Mouse (Mus musculus) CH12.LX (cell line): ENCODE measurements around the gene Unc5cl. TPM values are rescaled to one million over a fixed set of nuclear protein-coding genes. Genes with fewer than 3 reads are reported as not detected.

Source experiments
- DNase-seq: peaks from one replicate; pipeline ENCODE4 v3.0.0-alpha.2; 2013; ENCODE audit errors: extremely low read depth
- H3K27ac ChIP-seq: 2 replicates; pipeline ENCODE4 v1.5.1; 2012; ENCODE audit warnings: low read depth, mild to moderate bottlenecking, control low read depth, moderate library complexity; ENCODE audit not compliant: insufficient read depth
- H3K27me3 ChIP-seq: replicated peaks from 2 replicates; pipeline ENCODE3; 2012; ENCODE audit warnings: inconsistent platforms
- H3K36me3 ChIP-seq, 2 experiments: replicated peaks in 1 of 2; 2 replicates each; pipeline versions ENCODE3 to v1.6.1; 2012; ENCODE audit warnings: inconsistent platforms in 1 of 2, low read length in 1 of 2, mild to moderate bottlenecking in 1 of 2, mixed read lengths in 1 of 2, moderate library complexity in 1 of 2; ENCODE audit not compliant: control insufficient read depth in 1 of 2, insufficient read depth in 1 of 2
- H3K4me1 ChIP-seq, 2 experiments: 2 replicates each; pipeline ENCODE4 v1.6.1; 2012; ENCODE audit warnings: inconsistent platforms in 1 of 2, moderate library complexity in 1 of 2; ENCODE audit not compliant: insufficient read depth in 2 of 2, control insufficient read depth in 1 of 2
- H3K4me2 ChIP-seq: 2 replicates; pipeline ENCODE4 v1.6.1; 2012; ENCODE audit warnings: low read depth, mild to moderate bottlenecking, control low read depth; ENCODE audit not compliant: poor library complexity, insufficient read depth, severe bottlenecking
- H3K4me3 ChIP-seq, 3 experiments: fragments of 150-350 bp in 1 of 3; sonication (generic) in 1 of 3; replicated peaks in 1 of 3; 2 replicates each; pipeline versions ENCODE3 to v1.5.1; 2011 to 2012; ENCODE audit warnings: low read depth in 2 of 3, low read length in 2 of 3, mild to moderate bottlenecking in 2 of 3, moderate library complexity in 2 of 3, control low read depth in 1 of 3, improper control_type of control experiment in 1 of 3, inconsistent platforms in 1 of 3, mixed read lengths in 1 of 3; ENCODE audit not compliant: poor library complexity in 1 of 3
- H3K79me2 ChIP-seq: replicated peaks from 2 replicates; pipeline ENCODE4 v1.6.1; 2012; ENCODE audit warnings: mild to moderate bottlenecking, moderate library complexity; ENCODE audit not compliant: control insufficient read depth, poor library complexity, insufficient read depth, severe bottlenecking; ENCODE audit errors: extremely low read depth
- H3K9ac ChIP-seq: 2 replicates; pipeline ENCODE4 v1.6.1; 2012; ENCODE audit warnings: low read depth, mild to moderate bottlenecking, control low read depth, moderate library complexity; ENCODE audit not compliant: insufficient read depth
- H3K9me3 ChIP-seq: replicated peaks from 2 replicates; pipeline ENCODE3; 2012; ENCODE audit warnings: low read length, inconsistent platforms, mixed read lengths
- CHD2 ChIP-seq: IDR thresholded peaks from 2 replicates; pipeline ENCODE4 v1.6.1; 2011; ENCODE audit warnings: low read length, improper control_type of control experiment
- CTCF ChIP-seq, 2 experiments: IDR thresholded peaks in 1 of 2; conservative IDR thresholded peaks in 1 of 2; 2 replicates each; pipeline ENCODE4 v1.5.1; 2011 to 2012; ENCODE audit warnings: low read depth in 2 of 2, low read length in 2 of 2, improper control_type of control experiment in 1 of 2, inconsistent platforms in 1 of 2, mild to moderate bottlenecking in 1 of 2, moderate library complexity in 1 of 2
- ELF1 ChIP-seq: IDR thresholded peaks from 2 replicates; pipeline ENCODE4 v1.6.1; 2014; ENCODE audit warnings: low read depth, mild to moderate bottlenecking, inconsistent platforms, low read length, improper control_type of control experiment
- EP300 ChIP-seq: IDR thresholded peaks from 2 replicates; pipeline ENCODE4 v1.6.1; 2011; ENCODE audit warnings: low read length, improper control_type of control experiment
- ETS1 ChIP-seq: conservative IDR thresholded peaks from 2 replicates; pipeline ENCODE4 v1.6.1; 2012; ENCODE audit warnings: low read depth, mild to moderate bottlenecking, inconsistent platforms, low read length, improper control_type of control experiment, moderate library complexity
- GABPA ChIP-seq: IDR thresholded peaks from 2 replicates; pipeline ENCODE4 v1.6.1; 2012; ENCODE audit warnings: low read depth, low read length, improper control_type of control experiment, inconsistent platforms; ENCODE audit not compliant: insufficient replicate concordance
- HCFC1 ChIP-seq: IDR thresholded peaks from 2 replicates; pipeline ENCODE4 v1.6.1; 2012; ENCODE audit warnings: low read depth, mild to moderate bottlenecking, inconsistent platforms, low read length, improper control_type of control experiment
- IRF4 ChIP-seq: IDR thresholded peaks from 2 replicates; pipeline ENCODE4 v1.6.1; 2014; ENCODE audit warnings: low read depth, mild to moderate bottlenecking, inconsistent platforms, low read length, improper control_type of control experiment
- JUND ChIP-seq: conservative IDR thresholded peaks from 2 replicates; pipeline ENCODE4 v1.6.1; 2011; ENCODE audit warnings: low read depth, low read length, improper control_type of control experiment
- MAFK ChIP-seq: IDR thresholded peaks from 2 replicates; pipeline ENCODE4 v1.6.1; 2011; ENCODE audit warnings: low read length, improper control_type of control experiment; ENCODE audit not compliant: insufficient replicate concordance
- MAX ChIP-seq: IDR thresholded peaks from 2 replicates; pipeline ENCODE4 v1.6.1; 2011; ENCODE audit warnings: low read length, improper control_type of control experiment
- MAZ ChIP-seq: IDR thresholded peaks from 2 replicates; pipeline ENCODE4 v1.6.1; 2012; ENCODE audit warnings: low read depth, mild to moderate bottlenecking, inconsistent platforms, low read length, improper control_type of control experiment, moderate library complexity
- MEF2A ChIP-seq: IDR thresholded peaks from 2 replicates; pipeline ENCODE4 v1.6.1; 2014; ENCODE audit warnings: low read depth, mild to moderate bottlenecking, inconsistent platforms, low read length, improper control_type of control experiment, borderline replicate concordance
- MXI1 ChIP-seq: IDR thresholded peaks from 2 replicates; pipeline ENCODE4 v1.6.1; 2011; ENCODE audit warnings: mild to moderate bottlenecking, low read depth, low read length, improper control_type of control experiment
- NELFE ChIP-seq: IDR thresholded peaks from 2 replicates; pipeline ENCODE4 v1.6.1; 2011; ENCODE audit warnings: low read depth, low read length, improper control_type of control experiment
- NRF1 ChIP-seq: IDR thresholded peaks from 2 replicates; pipeline ENCODE4 v1.6.1; 2014; ENCODE audit warnings: low read depth, mild to moderate bottlenecking, inconsistent platforms, low read length, improper control_type of control experiment, moderate library complexity
- PAX5 ChIP-seq: IDR thresholded peaks from 2 replicates; pipeline ENCODE4 v1.6.1; 2012; ENCODE audit warnings: low read length, inconsistent platforms, mixed read lengths
- POLR2A ChIP-seq: IDR thresholded peaks from 2 replicates; pipeline ENCODE4 v1.6.1; 2011; ENCODE audit warnings: low read depth, mild to moderate bottlenecking, improper control_type of control experiment, low read length
- RAD21 ChIP-seq: IDR thresholded peaks from 2 replicates; pipeline ENCODE4 v1.6.1; 2011; ENCODE audit warnings: low read depth, mild to moderate bottlenecking, low read length, improper control_type of control experiment, moderate library complexity
- RCOR1 ChIP-seq: conservative IDR thresholded peaks from 2 replicates; pipeline ENCODE4 v1.6.1; 2012; ENCODE audit warnings: low read depth, mild to moderate bottlenecking, inconsistent platforms, low read length, improper control_type of control experiment
- SIN3A ChIP-seq: IDR thresholded peaks from 2 replicates; pipeline ENCODE4 v1.6.1; 2012; ENCODE audit warnings: low read length, improper control_type of control experiment, inconsistent platforms
- TBP ChIP-seq: conservative IDR thresholded peaks from 2 replicates; pipeline ENCODE4 v1.6.1; 2011; ENCODE audit warnings: low read depth, low read length, improper control_type of control experiment
- TCF12 ChIP-seq: IDR thresholded peaks from 2 replicates; pipeline ENCODE4 v1.6.1; 2014; ENCODE audit warnings: low read depth, mild to moderate bottlenecking, inconsistent platforms, low read length, improper control_type of control experiment
- USF1 ChIP-seq: IDR thresholded peaks from 2 replicates; pipeline ENCODE4 v1.6.1; 2014; ENCODE audit warnings: low read depth, mild to moderate bottlenecking, inconsistent platforms, low read length, improper control_type of control experiment
- ZC3H11A ChIP-seq: IDR thresholded peaks from 2 replicates; pipeline ENCODE4 v1.6.1; 2012; ENCODE audit warnings: low read depth, mild to moderate bottlenecking, inconsistent platforms, low read length, improper control_type of control experiment
- ZMIZ1 ChIP-seq: IDR thresholded peaks from 2 replicates; pipeline ENCODE4 v1.6.1; 2012; ENCODE audit warnings: low read depth, mild to moderate bottlenecking, inconsistent platforms, low read length, improper control_type of control experiment
- ZNF384 ChIP-seq: IDR thresholded peaks from 2 replicates; pipeline ENCODE4 v1.6.1; 2012; ENCODE audit warnings: low read depth, low read length, improper control_type of control experiment, inconsistent platforms
- dilution Hi-C: fragments of 300-500 bp; cut with MboI; formaldehyde crosslinking; loops from 2 replicates; pipeline ENCODE4 v1.14.3; 2020; ENCODE audit warnings: low sequenced_read_pairs; ENCODE audit not compliant: extremely low pct_unique_long_range_greater_than_20kb, extremely low pct_ligation_motif_present
- in situ Hi-C: fragments of 300-500 bp; cut with MboI; formaldehyde crosslinking; loops from 3 replicates; pipeline ENCODE4 v1.14.3; 2019; ENCODE audit warnings: low sequenced_read_pairs, low pct_ligation_motif_present, low pct_unique_long_range_greater_than_20kb, mixed read lengths
- polyA plus RNA-seq: library from polyadenylated mRNA; unstranded; fragments of >175 nt; gene quantifications from 2 replicates; pipeline ENCODE4 v1.2.1, GENCODE M21; 2012; ENCODE audit warnings: low read depth; ENCODE audit not compliant: insufficient read length
- total RNA-seq, 2 experiments: library from RNA; depleted of rRNA; stranded (reverse); fragments of 300-350 nt in 1 of 2; fragments of >200 nt in 1 of 2; gene quantifications; 2 replicates each; pipeline ENCODE4 v1.2.3; 2012 to 2014

The Unc5cl gene
- total and polyA plus RNA-seq, 3 experiments = 0.09 to 0.21 TPM; not detected in 1

GRCm38 (mm10) chr17:48564931-48565330 is 110.2 kb downstream of the Unc5cl start:
- no peak overlapping the region for H3K9ac ChIP-seq
- H3K79me2 ChIP-seq = no peaks in the 10 kb centered on the region
- no peak overlapping the region for H3K4me2 ChIP-seq
- no peaks in the 10 kb centered on the region for H3K4me1 ChIP-seq
- no peak overlapping the region for H3K4me3 ChIP-seq
- no peaks in the 10 kb centered on the region for H3K36me3 ChIP-seq
- in situ Hi-C loops = no loop called here
- H3K27ac ChIP-seq = no peak overlapping the region
- no peak for TF ChIP-seq IRF4
- TF ChIP-seq NELFE = no peak
- TF ChIP-seq TBP = no peak
- no peak for TF ChIP-seq MEF2A
- TF ChIP-seq RAD21 = no peak
- no peak for TF ChIP-seq POLR2A
- TF ChIP-seq CHD2 = no peak
- TF ChIP-seq MXI1 = no peak
- TF ChIP-seq EP300 = no peak
- no peak for TF ChIP-seq ETS1
- no peak for TF ChIP-seq HCFC1
- TF ChIP-seq ZNF384 = no peak
- no peak for TF ChIP-seq RCOR1
- TF ChIP-seq TCF12 = no peak
- H3K9me3 ChIP-seq = peaks cover 63% of the 10 kb centered on the region
- H3K27me3 ChIP-seq = no peaks in the 10 kb centered on the region
- DNase-seq = no peak
- dilution Hi-C loops = no loop called here

DNA sequence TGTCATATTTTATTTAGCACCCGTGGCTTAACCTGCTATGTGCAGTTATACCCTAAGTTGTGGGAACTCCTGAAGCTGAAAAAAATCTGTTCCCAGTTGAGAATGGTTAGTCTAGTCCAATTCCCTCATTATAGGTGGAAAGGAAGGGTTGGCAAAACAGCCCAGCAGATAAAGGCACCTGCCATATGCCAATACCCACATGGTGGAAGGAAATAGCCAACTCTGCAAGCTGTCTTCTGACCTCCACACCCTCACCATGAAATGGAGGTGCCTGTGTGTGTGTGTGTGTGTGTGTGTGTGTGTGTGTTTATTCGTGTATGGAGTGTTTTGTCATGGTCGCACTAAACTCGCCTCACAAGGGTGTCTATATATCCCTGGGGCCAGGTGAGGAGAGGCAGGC is 115.0 kb downstream of the Unc5cl start:
- H3K9ac ChIP-seq = no peak overlapping the region
- H3K27ac ChIP-seq = no peak overlapping the region
- peaks cover 67% of the 10 kb centered on the region for H3K9me3 ChIP-seq
- no peaks in the 10 kb centered on the region for H3K27me3 ChIP-seq
- H3K36me3 ChIP-seq = no peaks in the 10 kb centered on the region
- no peak overlapping the region for H3K4me3 ChIP-seq
- in situ Hi-C loops (no loop called here), dilution Hi-C loops (no loop called here)
- no peak overlapping the region for H3K4me2 ChIP-seq
- no peaks in the 10 kb centered on the region for H3K79me2 ChIP-seq
- TF ChIP-seq ZC3H11A (no peak), TCF12 (no peak), NRF1 (no peak), MXI1 (no peak), MEF2A (no peak), MAX (no peak), ZMIZ1 (no peak), PAX5 (no peak), CTCF (conservative IDR thresholded peaks at IDR 0.05 in 1 of 2, IDR thresholded peaks at IDR 0.05 in 1 of 2; ENCODE audit: low read depth in 2 of 2, low read length in 2 of 2) (no peak), JUND (no peak), RCOR1 (no peak), MAFK (no peak), MAZ (no peak), EP300 (no peak), GABPA (no peak), ELF1 (no peak), USF1 (no peak), SIN3A (no peak), RAD21 (no peak), HCFC1 (no peak)
- no peak for DNase-seq
- no peaks in the 10 kb centered on the region for H3K4me1 ChIP-seq
